In the genomic region with DNA sequence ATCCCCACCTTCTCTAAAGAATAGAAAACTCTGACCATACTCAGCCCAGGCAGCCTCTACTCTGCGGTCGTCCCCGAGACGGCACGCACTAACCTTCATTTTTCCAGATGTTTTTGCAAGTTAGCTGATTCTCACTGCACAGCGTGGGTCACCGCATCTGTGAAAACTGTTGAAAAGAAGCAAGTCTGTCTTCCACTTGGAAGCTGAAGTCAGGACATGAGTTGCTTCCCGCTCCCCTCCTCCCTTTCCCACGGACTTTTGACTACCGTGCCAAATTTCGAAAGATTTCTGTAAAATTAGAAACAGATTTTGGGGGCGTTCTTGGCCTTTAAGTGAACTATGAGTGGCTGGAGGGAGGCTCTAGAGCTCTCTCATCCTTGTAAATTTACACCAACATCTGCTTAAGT, we compare ENCODE assay signal across 8 mouse cellular contexts. TPM values are rescaled to one million over a fixed set of nuclear protein-coding genes. Genes with fewer than 3 reads are reported as not detected.
DNase-seq lines count a peak whose midpoint lies in the region; ATAC-seq and TF ChIP-seq lines count a peak whose summit lies in the region.

A gene (minus strand): TSS at position 323 of the 407 bp plus-strand sequence.

- H3K9ac ChIP-seq in hindbrain, embryonic 11.5 days (ENCODE audit: low read depth, low read length): no peak within 1 kb of the TSS
- no peak within 1 kb of the TSS for H3K9ac ChIP-seq in hindbrain, embryonic 14.5 days
- H3K9ac ChIP-seq in limb, embryonic 14.5 days (ENCODE audit: low read depth, low read length, severe bottlenecking): peak within 1 kb of the TSS; percentile 45

- no peaks in the 10 kb centered on the region for H3K4me1 ChIP-seq in hindbrain, embryonic 11.5 days (replicated peaks; ENCODE audit: control insufficient read depth, insufficient read depth, low read length)
- no peaks in the 10 kb centered on the region for H3K4me1 ChIP-seq in hindbrain, embryonic 14.5 days (replicated peaks; ENCODE audit: control insufficient read depth, insufficient read depth, low read length)
- no peaks in the 10 kb centered on the region for H3K4me1 ChIP-seq in brown adipose tissue, adult 24 weeks (ENCODE audit: control insufficient read depth, insufficient read depth, insufficient read length, low read length)
- peaks cover 9% of the 10 kb centered on the region for H3K4me1 ChIP-seq in limb, embryonic 14.5 days (ENCODE audit: control insufficient read depth, insufficient read depth, low read length)

- peak within 1 kb of the TSS; percentile 24; the same call in 1 of the 2 replicates for H3K27ac ChIP-seq in hindbrain, embryonic 11.5 days (ENCODE audit: low read depth, low read length)
- H3K27ac ChIP-seq in hindbrain, embryonic 14.5 days: no peak within 1 kb of the TSS
- peak within 1 kb of the TSS; percentile 38; the same call in 1 of the 2 replicates for H3K27ac ChIP-seq in brown adipose tissue, adult 24 weeks (replicated peaks; ENCODE audit: low read depth, low read length)
- H3K27ac ChIP-seq in limb, embryonic 14.5 days (replicated peaks; ENCODE audit: low read depth, low read length): peak within 1 kb of the TSS; percentile 83

- no peak within 1 kb of the TSS for H3K4me3 ChIP-seq in hindbrain, embryonic 11.5 days (ENCODE audit: low read depth, low read length)
- H3K4me3 ChIP-seq in hindbrain, embryonic 14.5 days (replicated peaks; ENCODE audit: low read length): no peak within 1 kb of the TSS
- peak within 1 kb of the TSS; percentile 50 for H3K4me3 ChIP-seq in brown adipose tissue, adult 24 weeks (ENCODE audit: insufficient read depth, low read depth, low read length)
- peak within 1 kb of the TSS; percentile 37 for H3K4me3 ChIP-seq in limb, embryonic 14.5 days (replicated peaks; ENCODE audit: low read length)

- no peaks in the 10 kb centered on the region for H3K9me3 ChIP-seq in hindbrain, embryonic 11.5 days (ENCODE audit: control insufficient read depth, low read length)
- no peaks in the 10 kb centered on the region for H3K9me3 ChIP-seq in hindbrain, embryonic 14.5 days (ENCODE audit: control insufficient read depth, low read length)
- H3K9me3 ChIP-seq in limb, embryonic 14.5 days (ENCODE audit: control insufficient read depth, low read length): no peaks in the 10 kb centered on the region

- H3K36me3 ChIP-seq in hindbrain, embryonic 11.5 days (ENCODE audit: control insufficient read depth, insufficient read depth, low read length): no peaks in the 10 kb centered on the region
- H3K36me3 ChIP-seq in hindbrain, embryonic 14.5 days (replicated peaks; ENCODE audit: control insufficient read depth, insufficient read depth): no peaks in the 10 kb centered on the region
- H3K36me3 ChIP-seq in limb, embryonic 14.5 days (ENCODE audit: control insufficient read depth, insufficient read depth, low read length): no peaks in the 10 kb centered on the region

- intact Hi-C loops in gastrocnemius, postnatal 36 days (cut with DNase I): no loop called here

- H3K4me2 ChIP-seq in hindbrain, embryonic 11.5 days (replicated peaks; ENCODE audit: low read depth, low read length): no peak within 1 kb of the TSS
- H3K4me2 ChIP-seq in hindbrain, embryonic 14.5 days (replicated peaks): no peak within 1 kb of the TSS
- H3K4me2 ChIP-seq in limb, embryonic 14.5 days (replicated peaks; ENCODE audit: low read depth, low read length, severe bottlenecking): peak within 1 kb of the TSS; percentile 48

- H3K27me3 ChIP-seq in hindbrain, embryonic 11.5 days (ENCODE audit: control insufficient read depth, insufficient read depth, low read length): no peaks in the 10 kb centered on the region
- H3K27me3 ChIP-seq in hindbrain, embryonic 14.5 days (ENCODE audit: control insufficient read depth, insufficient read depth, low read length): no peaks in the 10 kb centered on the region
- H3K27me3 ChIP-seq in limb, embryonic 14.5 days (ENCODE audit: control insufficient read depth, insufficient read depth, low read length): no peaks in the 10 kb centered on the region

- peak; percentile 30 for DNase-seq in hindbrain, embryonic 11.5 days (ENCODE audit: low spot score)
- no peak for DNase-seq in hindbrain, embryonic 14.5 days (ENCODE audit: low spot score)
- DNase-seq in gastrocnemius, postnatal 36 days: peak; percentile 33 to 42
- peak; percentile 85 for DNase-seq in limb, embryonic 14.5 days (ENCODE audit: low spot score)
- no peak for DNase-seq in layer of hippocampus, adult 9-10 months (ENCODE audit: low spot score)
- no peak for DNase-seq in adrenal gland, postnatal 36 days

- TF ChIP-seq POLR2A in limb, embryonic 14.5 days (IDR thresholded peaks at IDR 0.05; ENCODE audit: borderline replicate concordance, extremely low read depth, insufficient read depth, insufficient read length): no peak

- ATAC-seq in hindbrain, embryonic 11.5 days (ENCODE audit: low FRiP score): no peak
- no peak for ATAC-seq in hindbrain, embryonic 14.5 days (ENCODE audit: low FRiP score)
- peak; percentile 88 for ATAC-seq in limb, embryonic 14.5 days (ENCODE audit: low FRiP score, low read depth)
- no peak for ATAC-seq in monocyte, adult 5-6 weeks (replicated peaks; ENCODE audit: insufficient number of reproducible peaks, low FRiP score, low TSS enrichment, poor library complexity, severe bottlenecking)

- WGBS in hindbrain, embryonic 11.5 days: 65% methylated on average over 12 of the region's 12 CpGs
- 77% methylated on average over 12 of the region's 12 CpGs for WGBS in hindbrain, embryonic 14.5 days
- WGBS in limb, embryonic 14.5 days: 14% methylated on average over 12 of the region's 12 CpGs

RNA-seq across cellular contexts. Expression of the gene that starts here (rescaled TPM):
- polyA plus RNA-seq in hindbrain, embryonic 11.5 days (2014; fragmentation: Nextera tagmentation; extraction: Ambion mirVana): 4.7 and 7.1 TPM in 2 replicates
- polyA plus RNA-seq in hindbrain, embryonic 14.5 days (2014; fragmentation: Nextera tagmentation; extraction: Ambion mirVana): 1.7 and 1.8 TPM in 2 replicates
- 5.6 and 7.5 TPM in 2 replicates for polyA plus RNA-seq in brown adipose tissue, adult 24 weeks (2012; ENCODE audit: insufficient read depth, insufficient read length, missing spikeins)
- total RNA-seq in gastrocnemius, postnatal 36 days (2021): 1 to 10 TPM; 5.9 to 7.7 TPM
- polyA plus RNA-seq in limb, embryonic 14.5 days (2012; rRNA removed): 26.8 and 31.9 TPM in 2 replicates
- polyA plus RNA-seq in limb, embryonic 14.5 days (2014; fragmentation: Nextera tagmentation; extraction: Ambion mirVana): 28.0 and 29.9 TPM in 2 replicates
- 0.78 to 3.0 TPM (median 2.2 TPM) in 3 replicates for total RNA-seq in monocyte, adult 5-6 weeks (2017)
- 1 to 10 TPM; 2.7 to 3.0 TPM for total RNA-seq in adrenal gland, postnatal 36 days (2021)

Comparison
In these comparisons a context has a peak if more than half of its experiments do, and no peak if none do; other contexts are left out.
1. DNase-seq: peak in hindbrain, embryonic 11.5 days (single experiment), gastrocnemius, postnatal 36 days (2 of 2) and limb, embryonic 14.5 days (single experiment); none in hindbrain, embryonic 14.5 days (single experiment), layer of hippocampus, adult 9-10 months (single experiment) and adrenal gland, postnatal 36 days (0 of 2).
2. H3K4me3 ChIP-seq: peak in brown adipose tissue, adult 24 weeks (single experiment) and limb, embryonic 14.5 days (single experiment); none in hindbrain, embryonic 11.5 days (single experiment) and hindbrain, embryonic 14.5 days (single experiment).